Mouse (Mus musculus) G1E (cell line): ENCODE data around the gene March1.

Source experiments
- CTCF ChIP-seq: IDR thresholded peaks from 2 replicates; pipeline ENCODE4 v1.5.1; 2012; ENCODE audit warnings: low read depth, low read length, inconsistent platforms, mixed read lengths
- GATA1 ChIP-seq: IDR thresholded peaks from 2 replicates; pipeline ENCODE4 v1.6.1; 2012; ENCODE audit warnings: borderline replicate concordance, low read length, inconsistent platforms, mixed read lengths
- POLR2AphosphoS5 ChIP-seq: IDR thresholded peaks from 2 replicates; pipeline ENCODE4 v1.6.1; 2012; ENCODE audit warnings: low read depth, low read length, inconsistent platforms; ENCODE audit not compliant: insufficient replicate concordance
- TAL1 ChIP-seq: conservative IDR thresholded peaks from 2 replicates; pipeline ENCODE4 v1.6.1; 2012; ENCODE audit warnings: low read depth, low read length, inconsistent platforms, mixed read lengths

GRCm38 (mm10) chr8:66200169-66200568 lies 582.5 kb downstream of the March1 start:
- no peak for TF ChIP-seq CTCF
- no peak for TF ChIP-seq GATA1
- TF ChIP-seq TAL1 = no peak
- TF ChIP-seq POLR2AphosphoS5 = no peak
